Mouse (Mus musculus) forebrain, embryonic 14.5 days (tissue): ENCODE measurements around the gene Gdf3. TPM values are rescaled to one million over a fixed set of nuclear protein-coding genes. Genes with fewer than 3 reads are reported as not detected.

Experiments
- ATAC-seq: fragments of 200-750 bp; cut with Nextera tagmentation; 2 replicates; pipeline ENCODE4 v1.8.0; 2017; ENCODE audit warnings: mild to moderate bottlenecking, moderate library complexity
- DNase-seq: peaks from one replicate; pipeline ENCODE4 v3.0.0-alpha.2; 2015; ENCODE audit warnings: low spot score
- H3K27ac ChIP-seq: fragments of 300-500 bp; sonication (generic); 2 replicates; pipeline ENCODE4 v1.5.1; 2014; ENCODE audit warnings: low read depth, mild to moderate bottlenecking, control low read depth, low read length, moderate library complexity
- H3K27me3 ChIP-seq: fragments of 300-500 bp; sonication (generic); replicated peaks from 2 replicates; pipeline ENCODE4 v1.6.1; 2014; ENCODE audit warnings: low read length, control low read depth, mixed read lengths; ENCODE audit not compliant: control insufficient read depth, insufficient read depth
- H3K36me3 ChIP-seq: fragments of 300-500 bp; sonication (generic); 2 replicates; pipeline ENCODE4 v1.6.1; 2014; ENCODE audit warnings: low read length, control low read depth; ENCODE audit not compliant: control insufficient read depth, insufficient read depth
- H3K4me1 ChIP-seq: fragments of 300-500 bp; sonication (generic); 2 replicates; pipeline ENCODE4 v1.6.1; 2014; ENCODE audit warnings: antibody characterized with exemption, low read length, control low read depth; ENCODE audit not compliant: control insufficient read depth, insufficient read depth
- H3K4me2 ChIP-seq: fragments of 300-500 bp; sonication (generic); 2 replicates; pipeline ENCODE4 v1.6.1; 2014; ENCODE audit warnings: mild to moderate bottlenecking, control low read depth, low read length
- H3K4me3 ChIP-seq: fragments of 300-500 bp; sonication (generic); 2 replicates; pipeline ENCODE4 v1.5.1; 2014; ENCODE audit warnings: low read depth, low read length, control low read depth
- H3K9ac ChIP-seq: fragments of 300-500 bp; sonication (generic); 2 replicates; pipeline ENCODE4 v1.6.1; 2014; ENCODE audit warnings: mild to moderate bottlenecking, low read length, control low read depth, moderate library complexity
- H3K9me3 ChIP-seq: fragments of 300-500 bp; sonication (generic); replicated peaks from 2 replicates; pipeline ENCODE4 v1.6.1; 2016; ENCODE audit warnings: low read length, control low read depth, mixed read lengths; ENCODE audit not compliant: control insufficient read depth
- WGBS: fragments of 180-500 bp; shearing (Covaris S2); extraction: QIAGEN DNeasy Blood & Tissue Kit; methylation state at CpG from one replicate; pipeline ENCODE4 v1.1.7; 2014; 5-methylcytosine and 5-hydroxymethylcytosine counted together
- polyA plus RNA-seq: library from polyadenylated mRNA; unstranded; fragments of >200 nt; fragmentation: Nextera tagmentation; extraction: Ambion mirVana; gene quantifications from 2 replicates; pipeline ENCODE4 v1.2.1, GENCODE M21; 2014

The Gdf3 gene
- polyA plus RNA-seq, 1 experiment from 2014 or later = not detected

DNA sequence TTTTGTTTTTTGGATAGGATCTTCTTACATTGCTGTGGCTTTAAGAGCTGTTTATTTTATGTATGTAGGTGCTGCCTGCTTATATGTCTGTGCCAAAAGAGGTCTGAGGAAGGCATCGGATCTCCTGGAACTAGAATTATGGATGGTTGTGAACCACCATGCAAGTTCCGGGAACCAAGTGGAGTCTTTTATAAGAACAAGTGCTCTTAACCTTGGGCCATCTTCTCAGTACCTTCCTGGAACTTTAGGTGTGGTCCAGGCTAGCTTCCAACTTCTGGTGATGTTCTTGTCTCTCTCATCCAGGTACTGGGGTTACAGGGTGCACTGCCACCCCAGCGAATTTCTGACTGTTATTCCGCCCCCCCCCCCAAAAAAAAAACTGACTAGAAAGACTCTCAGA, 2.5 kb upstream of the Gdf3 start:
- ATAC-seq (no peak), DNase-seq (no peak)
- no peaks in the 10 kb centered on the region for H3K4me1 ChIP-seq
- no peaks in the 10 kb centered on the region for H3K9me3 ChIP-seq
- H3K27ac ChIP-seq = no peak overlapping the region
- H3K4me3 ChIP-seq = no peak overlapping the region
- no peak overlapping the region for H3K4me2 ChIP-seq
- 87% methylated on average over 4 of the region's 4 CpGs for WGBS
- H3K36me3 ChIP-seq = no peaks in the 10 kb centered on the region
- H3K27me3 ChIP-seq = no peaks in the 10 kb centered on the region
- H3K9ac ChIP-seq = no peak overlapping the region

DNA sequence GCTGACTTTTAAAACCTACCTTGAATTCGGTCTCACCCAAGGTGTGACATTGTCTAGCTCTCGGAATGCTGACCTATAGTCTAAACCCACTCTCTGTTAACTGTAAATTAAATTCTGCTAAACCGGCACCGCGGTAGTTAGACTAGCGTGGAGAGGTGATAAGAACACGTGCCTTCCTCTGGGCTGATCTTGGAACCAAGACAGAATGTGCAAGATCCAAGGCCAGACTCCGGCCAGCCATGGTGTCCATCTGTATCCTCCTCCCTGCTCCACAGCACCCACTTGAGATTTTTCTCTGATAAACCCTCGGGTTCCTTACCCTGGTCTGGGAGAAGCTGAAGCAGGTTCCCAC, 534 bp downstream of the Gdf3 start:
- Histone ChIP-seq H3K4me2 (no peak overlapping the region), H3K36me3 (no peaks in the 10 kb centered on the region), H3K4me1 (no peaks in the 10 kb centered on the region), H3K4me3 (no peak overlapping the region), H3K27ac (no peak overlapping the region), H3K9me3 (no peaks in the 10 kb centered on the region), H3K27me3 (no peaks in the 10 kb centered on the region), H3K9ac (no peak overlapping the region)
- DNase-seq (no peak), ATAC-seq (no peak)
- WGBS = 81% methylated on average over 9 of the region's 9 CpGs

GRCm38 (mm10) chr6:122608434-122609376, 1.2 kb downstream of the Gdf3 start:
- no peaks in the 10 kb centered on the region for H3K36me3 ChIP-seq
- DNase-seq (no peak), ATAC-seq (no peak)
- H3K9ac ChIP-seq = no peak overlapping the region
- WGBS = 74% methylated on average over 10 of the region's 10 CpGs
- no peak overlapping the region for H3K27ac ChIP-seq
- no peaks in the 10 kb centered on the region for H3K27me3 ChIP-seq
- H3K4me1 ChIP-seq = no peaks in the 10 kb centered on the region
- H3K4me2 ChIP-seq = no peak overlapping the region
- H3K4me3 ChIP-seq = no peak overlapping the region
- no peaks in the 10 kb centered on the region for H3K9me3 ChIP-seq

DNA sequence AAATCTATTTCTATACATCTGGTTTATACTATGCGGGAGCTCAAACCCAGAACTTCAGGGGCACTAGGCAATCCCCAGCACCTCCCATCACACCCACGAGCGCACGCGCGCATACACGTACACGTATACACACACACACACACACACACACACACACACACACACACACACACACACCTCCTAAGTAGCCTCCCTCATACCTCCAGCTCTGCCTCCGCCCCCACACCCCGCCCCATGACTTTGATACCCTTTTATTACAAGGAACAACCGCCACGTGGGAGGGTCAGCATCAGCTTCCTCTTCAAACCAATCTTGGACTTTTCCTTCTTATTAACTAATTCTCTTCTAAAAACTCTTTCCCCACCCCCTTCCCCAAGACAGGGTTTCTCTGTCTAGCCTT, 2.2 kb downstream of the Gdf3 start:
- H3K27me3 ChIP-seq = no peaks in the 10 kb centered on the region
- ATAC-seq (no peak), DNase-seq (no peak)
- no peak overlapping the region for H3K4me3 ChIP-seq
- H3K4me1 ChIP-seq = no peaks in the 10 kb centered on the region
- H3K27ac ChIP-seq = no peak overlapping the region
- 88% methylated on average over 12 of the region's 12 CpGs for WGBS
- no peak overlapping the region for H3K4me2 ChIP-seq
- no peak overlapping the region for H3K9ac ChIP-seq
- no peaks in the 10 kb centered on the region for H3K36me3 ChIP-seq
- H3K9me3 ChIP-seq = no peaks in the 10 kb centered on the region

GRCm38 (mm10) chr6:122606661-122607060, 3.2 kb downstream of the Gdf3 start:
- H3K4me1 ChIP-seq = no peaks in the 10 kb centered on the region
- WGBS = 95% methylated on average over 11 of the region's 11 CpGs
- H3K27ac ChIP-seq = no peak overlapping the region
- H3K9ac ChIP-seq = no peak overlapping the region
- H3K4me3 ChIP-seq = no peak overlapping the region
- DNase-seq (no peak), ATAC-seq (no peak)
- no peaks in the 10 kb centered on the region for H3K9me3 ChIP-seq
- H3K36me3 ChIP-seq = no peaks in the 10 kb centered on the region
- no peaks in the 10 kb centered on the region for H3K27me3 ChIP-seq
- H3K4me2 ChIP-seq = no peak overlapping the region

- 93% methylated on average over 8 of the region's 8 CpGs for WGBS
- DNase-seq (no peak), ATAC-seq (no peak)
- Histone ChIP-seq H3K9ac (no peak overlapping the region), H3K4me2 (no peak overlapping the region), H3K36me3 (no peaks in the 10 kb centered on the region), H3K9me3 (no peaks in the 10 kb centered on the region), H3K27me3 (no peaks in the 10 kb centered on the region), H3K27ac (no peak overlapping the region), H3K4me1 (no peaks in the 10 kb centered on the region), H3K4me3 (no peak overlapping the region)
These were observed 4.4 kb downstream of the Gdf3 start for GRCm38 (mm10) chr6:122605483-122605882.

DNA sequence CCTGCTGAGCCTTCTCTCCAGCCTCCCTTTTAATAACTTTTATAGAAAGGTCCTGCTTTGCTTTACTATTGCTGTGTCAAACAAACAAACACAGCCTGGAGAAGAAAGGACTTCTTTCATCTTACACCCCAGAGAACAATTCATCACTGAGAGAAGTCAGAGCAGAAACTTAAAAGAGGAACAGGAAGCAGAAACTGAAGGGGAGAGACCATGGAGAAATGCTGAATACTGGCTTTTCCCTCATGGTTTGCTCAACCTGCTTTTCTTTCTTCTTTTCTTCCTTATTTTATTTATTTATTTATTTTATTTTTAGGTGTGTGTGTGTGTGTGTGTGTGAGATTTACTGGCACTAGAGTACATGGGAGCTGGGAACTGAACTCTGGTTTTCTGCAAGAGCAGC, 5.6 kb downstream of the Gdf3 start:
- Histone ChIP-seq H3K9ac (no peak overlapping the region), H3K4me3 (no peak overlapping the region), H3K4me2 (no peak overlapping the region), H3K36me3 (no peaks in the 10 kb centered on the region), H3K4me1 (no peaks in the 10 kb centered on the region), H3K9me3 (no peaks in the 10 kb centered on the region), H3K27ac (no peak overlapping the region), H3K27me3 (no peaks in the 10 kb centered on the region)
- ATAC-seq (no peak), DNase-seq (no peak)

DNA sequence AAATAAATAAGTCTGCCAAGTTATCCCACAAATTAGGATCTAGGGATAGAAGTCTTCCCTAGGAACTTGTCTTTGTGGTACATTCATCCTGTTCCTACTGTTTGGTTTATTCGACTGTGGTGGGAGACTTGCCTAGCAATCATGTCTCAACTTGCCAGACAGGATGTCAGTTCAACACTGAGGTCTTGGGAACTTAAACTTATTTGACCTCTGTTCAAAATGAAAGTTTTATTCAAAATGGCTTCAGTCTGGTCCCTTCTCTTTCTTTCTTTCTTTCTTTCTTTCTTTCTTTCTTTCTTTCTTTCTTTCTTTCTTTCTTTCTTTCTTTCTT, 6.9 kb downstream of the Gdf3 start:
- Histone ChIP-seq H3K36me3 (no peaks in the 10 kb centered on the region), H3K27ac (no peak overlapping the region), H3K4me1 (no peaks in the 10 kb centered on the region), H3K4me2 (peak overlapping the region; percentile 54; the same call in 1 of the 2 replicates), H3K9me3 (no peaks in the 10 kb centered on the region), H3K9ac (no peak overlapping the region), H3K4me3 (peak overlapping the region; percentile 36; the same call in 1 of the 2 replicates), H3K27me3 (no peaks in the 10 kb centered on the region)
- no peak for ATAC-seq
- no peak for DNase-seq
- WGBS = 60% methylated on average over 1 of the region's 1 CpGs

DNA sequence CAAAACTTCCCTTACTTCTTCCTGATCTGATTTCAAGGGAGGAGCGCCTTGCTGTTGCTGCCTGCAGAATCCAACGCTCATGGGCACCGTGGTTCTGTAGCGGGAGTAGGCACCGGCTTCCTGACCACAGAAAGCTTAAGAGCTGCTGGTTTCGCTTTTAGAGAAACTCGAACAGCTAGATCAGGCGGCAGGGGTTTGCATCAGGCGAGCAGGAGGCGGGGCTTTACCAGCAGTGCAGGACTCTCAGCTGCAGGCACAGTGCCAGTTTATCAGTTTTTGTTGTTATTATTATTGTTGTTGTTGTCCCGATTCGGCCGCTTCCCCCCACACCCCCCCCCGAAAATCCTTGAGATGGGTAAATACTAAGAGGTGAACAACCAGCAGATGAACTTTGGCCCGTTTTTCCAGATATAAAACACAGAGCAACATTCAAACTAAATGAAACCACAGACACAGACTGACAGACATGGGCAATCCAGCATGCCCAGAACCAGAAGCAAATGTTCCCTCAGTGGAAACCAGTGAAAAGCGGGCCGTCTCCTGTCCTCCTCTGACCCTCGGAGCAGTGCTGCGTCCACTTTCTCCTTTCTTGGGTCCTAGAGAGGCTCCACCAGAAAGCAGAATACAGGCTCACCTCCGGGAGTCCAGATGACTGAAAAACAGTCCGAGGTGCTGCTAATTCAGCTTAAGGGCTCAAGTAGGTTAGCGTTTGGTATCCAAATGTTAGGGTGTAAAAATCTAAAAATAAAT, 7.5 kb downstream of the Gdf3 start, which contains the start of gene Apobec1:
Gene Apobec1 (minus strand): TSS at position 203 of the 750 bp plus-strand sequence.
- peak; percentile 80 for DNase-seq
- H3K27ac ChIP-seq = no peak within 1 kb of the TSS
- peak; percentile 79 for ATAC-seq
- 8% methylated on average over 22 of the region's 22 CpGs for WGBS
- no peaks in the 10 kb centered on the region for H3K36me3 ChIP-seq
- H3K27me3 ChIP-seq = no peaks in the 10 kb centered on the region
- H3K4me2 ChIP-seq = peak within 1 kb of the TSS; percentile 54
- H3K9me3 ChIP-seq = no peaks in the 10 kb centered on the region
- no peaks in the 10 kb centered on the region for H3K4me1 ChIP-seq
- H3K9ac ChIP-seq = peak within 1 kb of the TSS; percentile 57
- peak within 1 kb of the TSS; percentile 36 for H3K4me3 ChIP-seq
